Mouse (Mus musculus) heart, postnatal 0 days (tissue): ENCODE measurements around the gene Man2b1.

Experiments
- CTCF ChIP-seq: IDR thresholded peaks from 2 replicates; pipeline ENCODE4 v1.5.1; 2016; ENCODE audit warnings: antibody characterized with exemption, control low read depth, low read depth
- EP300 ChIP-seq: IDR thresholded peaks from 2 replicates; pipeline ENCODE4 v1.6.1; 2016; ENCODE audit warnings: antibody characterized with exemption, low read depth

DNA sequence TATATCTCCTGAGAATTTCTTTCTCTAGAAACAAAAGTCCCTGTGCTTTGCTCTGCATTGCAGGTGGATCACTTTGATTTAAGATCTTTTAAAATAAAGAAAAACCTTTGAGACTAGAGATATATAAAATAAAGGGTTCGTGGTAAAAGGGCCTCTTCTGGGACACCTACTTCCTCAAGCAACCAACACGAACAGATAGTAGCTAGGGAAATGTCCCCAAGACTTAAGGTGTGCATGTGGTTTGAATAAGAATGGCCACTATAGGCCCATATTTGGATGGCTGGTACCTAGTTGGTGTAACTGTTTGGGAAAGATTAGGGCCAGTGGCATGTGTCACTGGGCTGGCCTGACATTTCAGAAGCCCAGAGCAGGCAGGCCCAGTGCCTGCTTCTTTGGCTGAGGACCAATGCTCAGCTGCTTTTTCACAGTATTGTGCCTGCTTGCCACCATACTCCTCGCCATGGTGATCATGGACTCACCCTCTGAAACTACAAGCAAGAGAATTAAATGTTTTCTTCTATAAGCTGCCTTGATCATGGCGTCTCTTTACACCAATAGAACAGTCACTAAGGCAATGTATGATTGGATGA is 17.1 kb downstream of the Man2b1 start:
- TF ChIP-seq CTCF, result no peak
- no peak for TF ChIP-seq EP300
